ENCODE assay signal across 12 mouse cellular contexts in genomic region chr11:62644602-62645336, GRCm38 (mm10). TPM values are rescaled to one million over a fixed set of nuclear protein-coding genes. Genes with fewer than 3 reads are reported as not detected.
DNase-seq lines count a peak whose midpoint lies in the region; ATAC-seq and TF ChIP-seq lines count a peak whose summit lies in the region.
"Had no signal": no experiment of that assay in that cellular context is flagged by ENCODE, and none has a peak within 500 bp of the region (broad histone marks: within the 10 kb centered on the region; RNA-seq: fewer than 3 reads in every experiment).

No protein-coding gene starts in this region.

- no peaks in the 10 kb centered on the region for H3K9me3 ChIP-seq in heart, embryonic 16.5 days (replicated peaks; ENCODE audit: control insufficient read depth, low read length)
- H3K9me3 ChIP-seq in E14TG2a.4 (ENCODE audit: low read length) = no peaks in the 10 kb centered on the region
- no peaks in the 10 kb centered on the region for H3K9me3 ChIP-seq in limb, embryonic 12.5 days

- no peak for DNase-seq in heart, adult 8-10 months (ENCODE audit: low spot score)
- DNase-seq in ZHBTc4 (ENCODE audit: low read depth, low spot score) = peak; percentile 34
- DNase-seq in natural killer cell, adult 2 months (ENCODE audit: low spot score in 2 of 2) = no peak
- no peak for DNase-seq in cerebellum, adult 11-12 months
- DNase-seq in adrenal gland, adult 8-10 months = no peak
- DNase-seq: cerebellum, adult 18-20 months; kidney, adult 8-10 months; lung, postnatal 10 days; thymus, postnatal 4 days had no signal

- peaks cover 74% of the 10 kb centered on the region for H3K4me1 ChIP-seq in heart, embryonic 16.5 days (ENCODE audit: control insufficient read depth, insufficient read depth, low read length)
- H3K4me1 ChIP-seq in E14TG2a.4 (replicated peaks; ENCODE audit: low read depth, low read length) = peaks cover 79% of the 10 kb centered on the region
- peaks cover 56% of the 10 kb centered on the region for H3K4me1 ChIP-seq in limb, embryonic 12.5 days (replicated peaks)

- ATAC-seq in heart, embryonic 16.5 days (replicated peaks; ENCODE audit: extremely low read depth, insufficient read depth, low FRiP score) = no peak
- ATAC-seq in limb, embryonic 12.5 days (ENCODE audit: insufficient number of reproducible peaks, insufficient read depth, low FRiP score, low TSS enrichment, low read depth) = no peak

- H3K36me3 ChIP-seq in heart, embryonic 16.5 days (ENCODE audit: control insufficient read depth, insufficient read depth) = no peaks in the 10 kb centered on the region
- H3K36me3 ChIP-seq in E14TG2a.4 (ENCODE audit: insufficient read depth, low read length) = peaks cover 10% of the 10 kb centered on the region; the same call in 1 of the 2 replicates
- H3K36me3 ChIP-seq in limb, embryonic 12.5 days = peaks cover 10% of the 10 kb centered on the region; the same call in 1 of the 2 replicates

- H3K4me2 ChIP-seq in heart, embryonic 16.5 days (ENCODE audit: low read depth, low read length) = peak overlapping the region; percentile 83
- H3K4me2 ChIP-seq in limb, embryonic 12.5 days = no peak overlapping the region

- H3K27me3 ChIP-seq in heart, embryonic 16.5 days (ENCODE audit: control insufficient read depth, insufficient read depth, low read length) = no peaks in the 10 kb centered on the region
- no peaks in the 10 kb centered on the region for H3K27me3 ChIP-seq in E14TG2a.4 (ENCODE audit: insufficient read depth, low read length)
- no peaks in the 10 kb centered on the region for H3K27me3 ChIP-seq in limb, embryonic 12.5 days

- H3K27ac ChIP-seq in heart, embryonic 16.5 days (ENCODE audit: low read length) = peak overlapping the region; percentile 98
- H3K27ac ChIP-seq in limb, embryonic 12.5 days = 0 out of 2 replicates have a peak overlapping the region, but pooled peaks have one; percentile 7

- 86% methylated on average over 5 of the region's 5 CpGs for WGBS in heart, embryonic 16.5 days
- 91% methylated on average over 5 of the region's 5 CpGs for WGBS in limb, embryonic 12.5 days

- H3K9ac ChIP-seq in heart, embryonic 16.5 days (ENCODE audit: low read length) = peak overlapping the region; percentile 94
- H3K9ac ChIP-seq in limb, embryonic 12.5 days (replicated peaks) = no peak overlapping the region

- no peak overlapping the region for H3K4me3 ChIP-seq in heart, embryonic 16.5 days (ENCODE audit: low read length)
- H3K4me3 ChIP-seq in E14TG2a.4 (replicated peaks; ENCODE audit: low read length) = peak overlapping the region; percentile 43
- no peak overlapping the region for H3K4me3 ChIP-seq in limb, embryonic 12.5 days (replicated peaks)

- TF ChIP-seq CTCF in E14TG2a.4 (conservative IDR thresholded peaks at IDR 0.05; ENCODE audit: low read length) = no peak

RNA-seq across cellular contexts. Expression of gene Lrrc75a, which starts 3.6 kb away (rescaled TPM):
- 11.4 and 15.2 TPM in 2 replicates for polyA plus RNA-seq in heart, embryonic 16.5 days (2015; fragmentation: Nextera tagmentation; extraction: Ambion mirVana)
- total RNA-seq in heart, adult 8-10 months (2022) = 1 to 10 TPM; 3.1 to 4.5 (median 3.7) TPM
- polyA plus RNA-seq in limb, embryonic 12.5 days (2016; fragmentation: Nextera tagmentation; extraction: Ambion mirVana) = 19.2 and 23.2 TPM in 2 replicates
- total RNA-seq in adrenal gland, adult 8-10 months (2022) = 10 to 100 TPM; 30.3 to 54.2 (median 37.9) TPM

RNA-seq across cellular contexts. Expression of gene Mmgt2, which starts 3.7 kb away (rescaled TPM):
- polyA plus RNA-seq in heart, embryonic 16.5 days (2015; fragmentation: Nextera tagmentation; extraction: Ambion mirVana) = 48.8 and 49.0 TPM in 2 replicates
- total RNA-seq in heart, adult 8-10 months (2022) = 1 to 10 TPM; 5.1 to 5.9 (median 5.7) TPM
- polyA plus RNA-seq in limb, embryonic 12.5 days (2016; fragmentation: Nextera tagmentation; extraction: Ambion mirVana) = 59.9 and 61.2 TPM in 2 replicates
- 10 to 100 TPM; 39.9 to 60.5 (median 52.3) TPM for total RNA-seq in adrenal gland, adult 8-10 months (2022)

Comparison
In these comparisons a context has a peak if more than half of its experiments do, and no peak if none do; other contexts are left out.
1. RNA of gene Lrrc75a, which starts 3.6 kb away (total RNA-seq): 30.3 to 54.2 TPM in adrenal gland, adult 8-10 months; 3.1 to 4.5 TPM in heart, adult 8-10 months; every median in the first group is over 4 times any median in the second.
2. RNA of gene Mmgt2, which starts 3.7 kb away (total RNA-seq): 39.9 to 60.5 TPM in adrenal gland, adult 8-10 months; 5.1 to 5.9 TPM in heart, adult 8-10 months; every median in the first group is over 4 times any median in the second.